Mouse (Mus musculus): Measurements from ENCODE around the gene Chst10.

GRCm38 (mm10) chr1:38852250-38852649 lies 45.7 kb downstream of the Chst10 start:
- TF ChIP-seq POLR2A (IDR thresholded peaks at IDR 0.05; ENCODE audit: insufficient read length, low read depth) (no peak), CEBPB (IDR thresholded peaks at IDR 0.05; ENCODE audit: insufficient read depth, poor library complexity, severe bottlenecking) (no peak)
